Comparison of ENCODE assay signal across 26 mouse cellular contexts in the genomic region with DNA sequence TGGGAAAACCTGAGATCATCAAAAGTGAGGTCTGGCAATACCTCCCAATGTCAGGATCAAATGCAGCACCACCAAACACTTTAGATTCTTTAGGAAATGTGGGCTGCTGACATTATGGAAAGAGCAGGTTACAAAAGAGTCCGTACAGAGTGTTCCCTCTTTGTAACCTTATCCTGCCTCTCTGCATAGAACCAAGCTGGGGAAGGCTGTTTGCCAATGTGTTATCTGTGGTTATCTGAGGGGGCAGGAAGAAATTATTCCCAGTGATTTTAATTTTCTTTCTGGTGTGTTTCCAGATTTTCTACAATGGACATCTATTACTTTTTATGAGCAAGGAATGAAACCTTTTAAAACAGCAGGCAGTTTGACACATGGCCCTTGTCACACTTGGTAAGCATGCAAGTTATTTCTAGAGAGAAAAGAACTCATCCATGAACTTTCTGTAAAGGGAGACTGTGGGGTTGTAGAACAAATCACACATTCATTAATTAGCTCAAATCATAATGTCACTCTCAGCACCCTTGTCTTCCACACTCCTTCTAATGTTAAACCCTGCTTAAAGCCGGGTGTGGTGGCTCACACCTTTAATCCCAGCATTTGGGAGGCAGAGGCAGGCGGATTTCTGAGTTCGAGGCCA. TPM values are rescaled to one million over a fixed set of nuclear protein-coding genes. Genes with fewer than 3 reads are reported as not detected.
DNase-seq lines count a peak whose midpoint lies in the region; ATAC-seq and TF ChIP-seq lines count a peak whose summit lies in the region.
"Had no signal": no experiment of that assay in that cellular context is flagged by ENCODE, and none has a peak within 500 bp of the region (broad histone marks: within the 10 kb centered on the region; RNA-seq: fewer than 3 reads in every experiment).

No protein-coding gene starts in this region.

- no peak for TF ChIP-seq CTCF in kidney, adult 2 months (conservative IDR thresholded peaks at IDR 0.05; ENCODE audit: insufficient read depth, insufficient read length, low read depth, low read length)
- no peak for TF ChIP-seq CTCF in kidney, postnatal 0 days (IDR thresholded peaks at IDR 0.05; ENCODE audit: low read depth)

- ATAC-seq in kidney, postnatal 0 days (replicated peaks; ENCODE audit: low FRiP score, low read depth): no peak
- ATAC-seq: forebrain, embryonic 13.5 days; forebrain, embryonic 16.5 days had no signal

- no peak overlapping the region for H3K4me3 ChIP-seq in kidney, adult 2 months (ENCODE audit: insufficient read depth, low read depth, low read length)
- H3K4me3 ChIP-seq in kidney, postnatal 0 days (replicated peaks; ENCODE audit: low read depth, low read length): no peak overlapping the region
- H3K4me3 ChIP-seq in heart, embryonic 10.5 days: no peak overlapping the region
- H3K4me3 ChIP-seq: embryonic facial prominence, embryonic 12.5 days; embryonic facial prominence, embryonic 15.5 days; forebrain, embryonic 10.5 days; forebrain, embryonic 13.5 days; heart, adult 2 months; hindbrain, embryonic 12.5 days; hindbrain, embryonic 15.5 days had no signal

- WGBS in kidney, adult 2 months: 71% methylated on average over 4 of the region's 4 CpGs
- WGBS in kidney, postnatal 0 days: 47% methylated on average over 4 of the region's 4 CpGs
- WGBS in heart, embryonic 10.5 days: 72% methylated on average over 4 of the region's 4 CpGs

- H3K36me3 ChIP-seq in kidney, adult 2 months (ENCODE audit: control insufficient read depth, insufficient read depth, low read length): no peaks in the 10 kb centered on the region
- no peaks in the 10 kb centered on the region for H3K36me3 ChIP-seq in kidney, postnatal 0 days (ENCODE audit: insufficient read depth, low read length)
- no peaks in the 10 kb centered on the region for H3K36me3 ChIP-seq in heart, embryonic 10.5 days
- H3K36me3 ChIP-seq: embryonic facial prominence, embryonic 12.5 days; embryonic facial prominence, embryonic 15.5 days; forebrain, embryonic 10.5 days; G1E; hindbrain, embryonic 12.5 days; hindbrain, embryonic 15.5 days had no signal

- H3K27ac ChIP-seq in kidney, adult 2 months (ENCODE audit: insufficient read depth, low read depth, low read length): no peak overlapping the region
- H3K27ac ChIP-seq in kidney, postnatal 0 days: no peak overlapping the region
- no peak overlapping the region for H3K27ac ChIP-seq in heart, embryonic 10.5 days
- H3K27ac ChIP-seq: embryonic facial prominence, embryonic 12.5 days; embryonic facial prominence, embryonic 15.5 days; forebrain, embryonic 10.5 days; forebrain, embryonic 13.5 days; heart, adult 2 months; hindbrain, embryonic 12.5 days; hindbrain, embryonic 15.5 days had no signal

- H3K9ac ChIP-seq in kidney, postnatal 0 days (ENCODE audit: low read depth, low read length): no peak overlapping the region
- H3K9ac ChIP-seq: embryonic facial prominence, embryonic 12.5 days; embryonic facial prominence, embryonic 15.5 days; forebrain, embryonic 13.5 days; hindbrain, embryonic 12.5 days; hindbrain, embryonic 15.5 days had no signal

- H3K27me3 ChIP-seq in kidney, adult 2 months (replicated peaks; ENCODE audit: control insufficient read depth, insufficient read depth, low read length): no peaks in the 10 kb centered on the region; the same call in 1 of the 2 replicates
- no peaks in the 10 kb centered on the region for H3K27me3 ChIP-seq in kidney, postnatal 0 days (ENCODE audit: insufficient read depth, low read length)
- H3K27me3 ChIP-seq in heart, embryonic 10.5 days (ENCODE audit: insufficient read depth, poor library complexity, severe bottlenecking): peaks cover 12% of the 10 kb centered on the region
- H3K27me3 ChIP-seq: CH12.LX had no signal

- H3K4me1 ChIP-seq in kidney, adult 2 months (ENCODE audit: control insufficient read depth, insufficient read depth, low read length): no peaks in the 10 kb centered on the region
- H3K4me1 ChIP-seq in kidney, postnatal 0 days (replicated peaks; ENCODE audit: insufficient read depth, low read length): no peaks in the 10 kb centered on the region
- H3K4me1 ChIP-seq in heart, embryonic 10.5 days: peaks cover 8% of the 10 kb centered on the region
- H3K4me1 ChIP-seq: embryonic facial prominence, embryonic 12.5 days had no signal

- DNase-seq in kidney, adult 2 months: peak; percentile 23
- DNase-seq in kidney, adult 9 months: no peak
- DNase-seq in kidney, postnatal 0 days (ENCODE audit: low spot score): peak; percentile 83
- no peak for DNase-seq in kidney, postnatal 4 days
- DNase-seq in 3T3-L1 (ENCODE audit: low read depth, low spot score): peak; percentile 39
- no peak for DNase-seq in heart, embryonic 10.5 days (ENCODE audit: low spot score)
- DNase-seq: adrenal gland, adult 2 months; adrenal gland, postnatal 14 days; B cell, adult 2 months; cerebellum, adult 11 months; cerebellum, adult 2 months; cerebellum, adult 9-11 months; cerebellum, postnatal 25 days; gastrocnemius, postnatal 10 days; gastrocnemius, postnatal 36 days; heart, adult 2 months had no signal

- no peaks in the 10 kb centered on the region for H3K9me3 ChIP-seq in kidney, postnatal 0 days (replicated peaks; ENCODE audit: low read length)
- no peaks in the 10 kb centered on the region for H3K9me3 ChIP-seq in heart, embryonic 10.5 days
- H3K9me3 ChIP-seq: embryonic facial prominence, embryonic 12.5 days; embryonic facial prominence, embryonic 15.5 days; forebrain, embryonic 13.5 days; hindbrain, embryonic 12.5 days; hindbrain, embryonic 15.5 days had no signal

- no peak overlapping the region for H3K4me2 ChIP-seq in kidney, postnatal 0 days (ENCODE audit: low read length)
- H3K4me2 ChIP-seq: embryonic facial prominence, embryonic 12.5 days; embryonic facial prominence, embryonic 15.5 days; forebrain, embryonic 13.5 days; heart, embryonic 11.5 days; hindbrain, embryonic 12.5 days; hindbrain, embryonic 15.5 days had no signal

- TF ChIP-seq POLR2A in kidney, adult 2 months (IDR thresholded peaks at IDR 0.05; ENCODE audit: low read depth, low read length): no peak

RNA-seq across cellular contexts. Expression of a gene that starts 24.5 kb away (rescaled TPM):
- polyA plus RNA-seq in kidney, adult 2 months (2012; rRNA removed): 8.6 and 9.2 TPM in 2 replicates
- polyA plus RNA-seq in kidney, postnatal 0 days (2015; fragmentation: Nextera tagmentation; extraction: Ambion mirVana): 12.3 and 13.9 TPM in 2 replicates
- 28.2 and 32.6 TPM in 2 replicates for polyA plus RNA-seq in heart, embryonic 10.5 days (2016; fragmentation: Nextera tagmentation; extraction: Ambion mirVana)

Comparison
In these comparisons a context has a peak if more than half of its experiments do, and no peak if none do; other contexts are left out.
1. DNase-seq: peak in kidney, adult 2 months (single experiment), kidney, postnatal 0 days (single experiment) and 3T3-L1 (single experiment); none in kidney, adult 9 months (single experiment), kidney, postnatal 4 days (0 of 2) and heart, embryonic 10.5 days (single experiment).